Mouse (Mus musculus) embryonic fibroblast, embryonic 13.5 days (primary cell): ENCODE data around the gene Pdlim7.

Source experiments
- CTCF ChIP-seq: IDR thresholded peaks from 2 replicates; pipeline ENCODE4 v1.5.1; 2011; ENCODE audit warnings: mild to moderate bottlenecking, control low read depth, low read length, moderate library complexity, borderline replicate concordance; ENCODE audit not compliant: insufficient read depth
- POLR2A ChIP-seq: IDR thresholded peaks from 2 replicates; pipeline ENCODE4 v1.6.1; 2011; ENCODE audit warnings: low read depth, mild to moderate bottlenecking, control low read depth, low read length, moderate library complexity

DNA sequence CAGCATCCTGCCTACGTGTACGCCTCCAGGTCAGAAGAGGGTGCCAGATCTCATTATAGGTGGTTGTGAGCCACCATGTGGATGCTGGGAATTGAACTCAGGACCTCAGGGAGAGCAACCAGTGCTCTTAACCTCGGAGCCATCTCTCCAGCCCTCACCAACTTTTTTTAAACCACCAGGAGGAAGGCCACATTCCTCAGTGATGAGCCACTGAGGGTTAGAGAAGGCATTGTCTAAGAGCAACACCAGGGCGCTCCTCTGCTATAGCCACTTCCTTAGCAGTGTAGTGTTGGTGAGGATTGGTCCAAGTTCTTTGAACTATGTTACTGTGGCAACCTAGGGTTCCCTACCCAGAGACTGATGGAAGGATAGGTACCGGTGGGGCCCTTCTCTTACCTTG is 37.7 kb downstream of the Pdlim7 start:
- TF ChIP-seq CTCF (no peak), POLR2A (no peak)
